Mouse (Mus musculus) adrenal gland (tissue): ENCODE measurements around the gene 4930539E08Rik.

Source experiments
- intact Hi-C: fragments of 180-260 bp; cut with DNase I; formaldehyde crosslinking; loops from one replicate; pipeline ENCODE4 v1.15.1; 2025

4930539E08Rik gene

DNA sequence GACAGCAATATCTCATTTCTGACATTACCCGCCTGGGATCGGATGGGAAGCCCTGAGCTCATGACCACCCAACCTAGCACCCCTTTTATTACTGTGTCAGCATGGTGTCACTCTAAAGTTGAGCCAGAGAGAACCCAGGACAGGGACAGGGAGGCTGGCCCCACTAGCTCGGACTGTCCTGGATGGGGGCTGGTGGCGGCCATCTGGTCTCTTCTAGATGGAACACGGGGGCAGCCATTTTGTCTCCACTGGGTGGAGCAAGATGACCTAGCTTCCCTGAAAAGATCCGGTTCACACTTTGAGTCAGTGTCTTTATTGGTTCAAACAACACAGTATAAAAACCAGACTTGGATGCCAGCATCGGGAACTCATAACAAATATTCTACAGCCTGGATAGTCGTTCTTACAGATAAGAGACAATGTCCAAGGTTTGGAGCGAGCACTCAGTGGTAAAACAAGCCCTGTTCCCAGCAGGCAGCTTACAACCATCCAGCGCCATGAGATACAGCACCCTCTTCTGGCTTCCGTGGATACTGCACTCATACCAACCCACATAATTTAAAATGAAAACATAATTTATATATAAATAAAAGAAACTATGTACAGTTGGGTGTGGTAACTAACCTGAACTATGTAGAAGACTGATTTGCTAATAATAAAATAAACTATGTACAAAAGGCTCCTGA, 18.9 kb downstream of the 4930539E08Rik start:
- intact Hi-C loops: no loop called here

- intact Hi-C loops: no loop called here
These were observed 19.8 kb downstream of the 4930539E08Rik start for GRCm38 (mm10) chr17:28895217-28895875.

DNA sequence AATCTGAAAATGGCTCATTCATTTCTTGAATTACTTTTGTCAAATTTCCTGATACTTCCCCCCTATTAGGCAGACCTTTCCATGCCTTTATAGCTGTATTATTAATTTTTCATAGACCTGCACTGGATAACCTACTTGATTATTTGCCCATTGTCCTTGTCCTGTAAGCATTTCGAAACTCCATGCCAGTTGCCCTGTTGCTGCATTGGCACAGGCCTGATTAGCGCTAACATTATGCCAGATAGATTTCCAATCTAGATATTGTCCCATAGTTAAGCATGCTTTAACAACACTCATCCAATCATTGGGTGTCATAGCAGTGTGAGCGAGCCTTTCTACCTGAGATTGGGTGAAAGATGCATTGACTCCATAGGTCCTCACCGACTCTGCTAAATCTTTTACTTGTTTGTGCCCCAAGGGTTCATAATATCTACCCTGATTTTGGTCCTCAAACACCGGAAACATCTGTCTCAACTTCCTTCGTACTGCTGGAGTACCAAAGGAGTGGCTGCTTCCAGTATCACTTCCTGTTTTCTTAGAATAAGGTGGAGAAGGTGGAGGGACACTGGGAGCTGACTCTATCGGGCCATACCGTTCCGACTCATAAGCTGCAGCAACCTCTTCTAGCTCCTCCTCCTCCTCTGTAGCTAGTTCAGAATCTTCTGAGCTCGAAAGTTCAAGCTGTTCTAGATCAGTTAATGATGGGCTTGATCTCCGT, 20.9 kb downstream of the 4930539E08Rik start:
- intact Hi-C loops: no loop called here

GRCm38 (mm10) chr17:28886266-28886665, 28.9 kb downstream of the 4930539E08Rik start:
- intact Hi-C loops: no loop called here

DNA sequence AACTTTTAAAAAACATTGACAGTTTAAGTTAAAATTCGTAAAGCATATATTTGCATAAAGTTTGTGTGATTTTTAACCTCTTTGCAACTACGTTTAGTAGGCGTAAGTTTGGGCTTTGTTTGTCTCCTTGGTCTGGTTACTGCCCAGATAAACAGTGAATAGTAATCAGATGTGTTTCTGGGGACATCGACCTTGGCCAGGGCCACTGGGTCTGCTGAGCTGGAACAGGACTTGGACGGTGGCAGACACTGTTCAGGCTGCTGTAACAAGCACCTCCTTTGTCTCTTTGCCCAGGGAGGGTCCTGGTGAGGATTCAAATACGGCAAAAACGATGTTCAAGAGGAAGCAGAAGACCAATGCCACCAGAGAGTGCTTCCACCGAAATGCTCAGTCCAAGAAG, 29.9 kb downstream of the 4930539E08Rik start:
- intact Hi-C loops: no loop called here

GRCm38 (mm10) chr17:28883941-28884516, 31.1 kb downstream of the 4930539E08Rik start:
- intact Hi-C loops: loop anchor here (5.0 kb wide), 1 partner anchor 43 kb away; no protein-coding TSS in a partner anchor

DNA sequence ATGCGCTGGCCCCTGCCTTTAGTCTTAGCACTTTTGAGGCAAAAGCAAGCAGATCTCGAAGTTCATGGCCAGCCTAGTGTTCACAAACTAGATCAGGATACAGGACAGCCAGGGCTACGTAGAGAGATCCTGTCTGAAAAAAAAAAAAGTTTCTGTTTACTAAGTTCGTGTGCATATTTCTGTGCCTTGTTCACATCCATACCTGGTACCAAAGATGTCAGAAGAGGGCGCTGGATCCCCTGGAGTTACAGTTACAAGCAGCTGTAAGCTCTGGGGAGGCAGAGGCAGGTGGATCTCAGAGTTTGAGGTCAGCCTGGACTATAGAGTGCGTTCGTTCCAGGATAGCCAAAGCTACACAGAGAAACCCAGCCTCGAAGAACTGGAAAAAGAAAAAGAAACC, 32.3 kb downstream of the 4930539E08Rik start:
- intact Hi-C loops: loop anchor here (5.0 kb wide), 1 partner anchor 44 kb away; no protein-coding TSS in a partner anchor

GRCm38 (mm10) chr17:28882316-28882715, 32.8 kb downstream of the 4930539E08Rik start:
- intact Hi-C loops: loop anchor here (5.0 kb wide), 1 partner anchor 45 kb away; no protein-coding TSS in a partner anchor

GRCm38 (mm10) chr17:28879931-28880391, 35.2 kb downstream of the 4930539E08Rik start:
- intact Hi-C loops: loop anchor here (5.0 kb wide), 1 partner anchor 47 kb away; no protein-coding TSS in a partner anchor

- intact Hi-C loops: no loop called here
These were observed 38.3 kb downstream of the 4930539E08Rik start for GRCm38 (mm10) chr17:28876821-28877220.

GRCm38 (mm10) chr17:28876331-28876730, 38.8 kb downstream of the 4930539E08Rik start:
- intact Hi-C loops: no loop called here

DNA sequence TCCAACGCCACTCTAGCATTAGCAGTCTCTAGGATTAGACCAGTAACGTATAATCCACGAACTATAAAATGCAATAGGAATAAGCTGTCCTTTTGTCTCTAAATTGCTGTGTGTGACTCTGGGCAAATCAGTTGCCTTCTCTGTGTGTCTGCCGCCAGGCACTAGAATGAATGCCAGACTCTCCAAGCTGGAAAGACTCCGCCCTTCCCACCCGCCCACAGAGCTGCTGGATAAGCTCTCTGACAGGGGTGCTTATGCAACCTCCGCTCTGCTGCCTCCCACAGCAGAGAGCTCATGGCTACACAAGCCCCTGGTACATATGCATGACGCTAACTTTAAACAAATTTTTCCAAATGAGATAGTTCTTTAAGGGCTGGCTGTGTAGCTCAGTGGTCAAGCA, 39.8 kb downstream of the 4930539E08Rik start:
- intact Hi-C loops: no loop called here

GRCm38 (mm10) chr17:28874825-28875224, 40.3 kb downstream of the 4930539E08Rik start:
- intact Hi-C loops: no loop called here

- intact Hi-C loops: no loop called here
These were observed 40.9 kb downstream of the 4930539E08Rik start for GRCm38 (mm10) chr17:28874216-28874615.

DNA sequence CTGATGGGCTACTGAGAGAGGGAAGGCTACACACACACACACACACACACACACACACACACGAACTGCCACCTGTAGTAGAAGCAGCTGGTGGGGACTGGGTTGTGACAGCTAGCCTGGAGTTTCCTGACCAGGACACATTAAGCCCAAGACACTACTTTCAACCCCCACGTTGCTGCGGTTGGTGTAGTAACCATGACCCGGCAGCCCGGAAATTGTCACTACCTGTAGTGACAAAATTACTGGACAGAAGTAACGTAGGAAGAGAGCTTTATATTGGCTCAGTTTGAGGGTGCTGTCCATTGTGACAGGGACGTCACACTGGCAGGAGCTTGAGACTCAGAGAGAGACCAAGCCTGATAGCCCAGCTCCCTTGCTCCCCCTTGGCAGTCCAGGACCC, 42.8 kb downstream of the 4930539E08Rik start:
- intact Hi-C loops: no loop called here

DNA sequence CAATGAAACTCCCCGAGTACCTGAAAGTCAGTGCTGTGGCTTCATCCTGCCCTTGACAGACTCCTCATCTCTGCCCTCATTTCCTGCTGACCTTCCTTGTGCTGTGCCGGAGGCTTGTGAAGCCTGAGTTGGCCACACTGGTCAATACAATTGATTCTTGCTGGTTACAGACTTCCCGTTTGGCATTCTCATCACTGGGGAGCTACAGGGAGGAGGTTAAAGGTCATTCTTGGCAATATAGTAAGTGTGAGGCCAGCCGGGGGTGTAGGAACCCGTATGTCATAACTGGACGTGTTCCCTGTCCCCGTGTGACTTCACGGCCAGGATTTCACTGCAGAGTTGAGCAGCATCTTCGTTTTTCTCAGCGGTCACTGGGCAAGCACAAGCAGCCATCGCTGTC, 43.3 kb downstream of the 4930539E08Rik start:
- intact Hi-C loops: no loop called here

- intact Hi-C loops: no loop called here
These were observed 44.7 kb downstream of the 4930539E08Rik start for GRCm38 (mm10) chr17:28870435-28870834.

- intact Hi-C loops: no loop called here
These were observed 45.6 kb downstream of the 4930539E08Rik start for GRCm38 (mm10) chr17:28869412-28870110.

DNA sequence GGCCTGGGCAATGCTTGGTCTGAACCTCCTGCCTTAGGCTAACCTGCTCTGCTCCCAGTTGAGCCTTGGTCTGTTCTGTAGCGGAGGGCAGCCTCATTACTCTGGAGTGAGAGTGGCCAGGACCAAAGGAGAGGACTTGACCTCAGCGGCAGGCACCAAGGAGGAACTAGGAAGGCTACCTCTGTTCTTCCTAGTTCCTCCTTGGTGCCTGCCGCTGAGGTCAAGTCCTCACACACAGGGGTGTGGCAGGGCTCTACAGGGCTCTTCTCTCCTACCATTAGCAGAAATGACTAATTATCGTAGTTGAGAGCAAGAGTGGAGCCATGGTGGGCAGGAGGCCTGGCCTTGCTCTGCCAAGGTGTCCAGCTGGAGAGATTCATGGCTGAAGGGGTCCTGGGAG, 47.7 kb downstream of the 4930539E08Rik start:
- intact Hi-C loops: no loop called here

DNA sequence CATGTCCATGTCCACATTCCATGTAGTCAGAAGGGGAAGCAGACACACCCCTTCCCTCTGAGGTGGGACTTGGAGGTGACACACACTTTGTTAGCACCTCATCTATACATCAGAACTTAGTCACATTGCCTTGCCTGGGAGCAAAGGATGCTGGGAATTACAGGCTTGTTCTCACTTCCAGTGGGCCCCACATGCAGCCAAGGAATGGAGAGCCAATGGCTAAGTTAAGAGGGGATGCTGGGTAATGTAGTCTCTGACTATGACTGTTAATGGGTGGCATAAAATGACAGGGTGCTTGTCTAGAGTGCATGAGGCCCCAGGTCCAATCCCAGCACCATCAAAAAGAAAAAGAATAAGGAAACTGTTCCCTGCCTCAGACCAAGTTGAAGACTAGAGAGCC, 48.2 kb downstream of the 4930539E08Rik start:
- intact Hi-C loops: no loop called here

DNA sequence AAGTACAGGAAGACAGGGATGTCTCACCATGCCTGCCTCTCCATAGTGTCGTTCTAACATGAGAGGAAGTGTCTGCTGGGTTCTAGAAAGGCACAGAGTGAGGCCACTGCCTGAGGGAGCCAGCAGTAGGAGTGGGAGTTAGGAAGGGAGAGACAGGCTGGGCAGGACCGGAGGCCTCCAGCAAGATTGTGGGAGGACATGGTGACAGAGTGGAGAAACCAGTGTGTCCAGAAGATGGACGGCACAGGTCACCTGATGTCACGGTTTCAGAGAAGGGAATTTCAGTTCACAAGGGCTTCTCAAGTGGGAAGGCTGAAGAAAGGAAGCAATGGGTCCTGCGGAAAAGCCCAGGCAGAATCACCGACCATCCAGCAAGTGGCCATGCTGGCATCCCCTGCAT, 50.7 kb downstream of the 4930539E08Rik start:
- intact Hi-C loops: no loop called here
